Mouse (Mus musculus) limb, embryonic 12.5 days (tissue): Measurements from ENCODE around the gene Olfr1031. TPM values are rescaled to one million over a fixed set of nuclear protein-coding genes. Genes with fewer than 3 reads are reported as not detected.
"Not testable (repeated sequence)": the region's sequence is repeated elsewhere in the genome, so short reads cannot be mapped to it uniquely, and the experiment has no call there.

Experiments used
- ATAC-seq: fragments of 200-750 bp; cut with Nextera tagmentation; 2 replicates; pipeline ENCODE4 v1.8.0; 2017; ENCODE audit warnings: low read depth, moderate TSS enrichment; ENCODE audit not compliant: insufficient number of reproducible peaks, insufficient read depth, low FRiP score, low TSS enrichment
- H3K27ac ChIP-seq: fragments of 300-500 bp; sonication (generic); 2 replicates; pipeline ENCODE4 v1.5.1; 2016; ENCODE audit warnings: mild to moderate bottlenecking, moderate library complexity
- H3K27me3 ChIP-seq: fragments of 300-500 bp; sonication (generic); 2 replicates; pipeline ENCODE4 v1.6.1; 2016; ENCODE audit warnings: mild to moderate bottlenecking, moderate library complexity
- H3K36me3 ChIP-seq: fragments of 300-500 bp; sonication (generic); 2 replicates; pipeline ENCODE4 v1.6.1; 2016; ENCODE audit warnings: mild to moderate bottlenecking, moderate library complexity
- H3K4me1 ChIP-seq: fragments of 300-500 bp; sonication (generic); replicated peaks from 2 replicates; pipeline ENCODE4 v1.6.1; 2016
- H3K4me2 ChIP-seq: fragments of 300-500 bp; sonication (generic); 2 replicates; pipeline ENCODE4 v1.6.1; 2016; ENCODE audit warnings: mild to moderate bottlenecking, moderate library complexity
- H3K4me3 ChIP-seq: fragments of 300-500 bp; sonication (generic); replicated peaks from 2 replicates; pipeline ENCODE4 v1.5.1; 2016; ENCODE audit warnings: mild to moderate bottlenecking
- H3K9ac ChIP-seq: fragments of 300-500 bp; sonication (generic); replicated peaks from 2 replicates; pipeline ENCODE4 v1.6.1; 2016; ENCODE audit warnings: mild to moderate bottlenecking, moderate library complexity
- H3K9me3 ChIP-seq: fragments of 300-500 bp; sonication (generic); 2 replicates; pipeline ENCODE4 v1.6.1; 2016; ENCODE audit warnings: mild to moderate bottlenecking, moderate library complexity
- WGBS: fragments of 180-500 bp; shearing (Covaris S2); methylation state at CpG from one replicate; pipeline ENCODE4 v1.1.7; 2016; 5-methylcytosine and 5-hydroxymethylcytosine counted together
- polyA plus RNA-seq: library from polyadenylated mRNA; unstranded; fragments of >200 nt; fragmentation: Nextera tagmentation; extraction: Ambion mirVana; gene quantifications from 2 replicates; pipeline ENCODE4 v1.2.1, GENCODE M21; 2016

Gene Olfr1031
- not detected in 2 replicates for polyA plus RNA-seq

DNA sequence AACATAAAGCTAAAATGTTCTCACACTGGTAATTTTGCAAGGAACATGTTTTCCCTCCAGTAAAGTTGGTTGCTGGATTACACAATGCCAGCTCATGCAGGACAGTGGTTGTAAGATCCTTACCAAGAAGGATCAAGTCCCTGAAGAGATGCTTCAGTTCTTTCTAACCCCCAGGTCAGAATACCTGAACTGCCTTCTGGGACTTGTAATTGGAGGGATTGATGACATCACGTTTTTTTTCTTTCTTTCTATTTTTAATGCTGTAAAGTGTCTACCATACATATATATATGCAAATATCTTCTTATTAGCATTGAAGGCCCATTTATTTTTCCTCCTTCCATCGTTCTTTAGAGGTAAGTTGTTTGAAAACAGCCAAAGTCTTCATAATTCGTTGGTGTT lies at the start of gene Olfr1031:
Gene Olfr1031 (plus strand): TSS at position 301 of the 400 bp plus-strand sequence.
- Histone ChIP-seq H3K4me2 (no peak within 1 kb of the TSS), H3K9me3 (no peaks in the 10 kb centered on the region), H3K27me3 (no peaks in the 10 kb centered on the region), H3K36me3 (no peaks in the 10 kb centered on the region), H3K27ac (no peak within 1 kb of the TSS), H3K4me3 (no peak within 1 kb of the TSS), H3K4me1 (no peaks in the 10 kb centered on the region), H3K9ac (no peak within 1 kb of the TSS)
- no peak for ATAC-seq
- 58% methylated on average over 3 of the region's 3 CpGs for WGBS

DNA sequence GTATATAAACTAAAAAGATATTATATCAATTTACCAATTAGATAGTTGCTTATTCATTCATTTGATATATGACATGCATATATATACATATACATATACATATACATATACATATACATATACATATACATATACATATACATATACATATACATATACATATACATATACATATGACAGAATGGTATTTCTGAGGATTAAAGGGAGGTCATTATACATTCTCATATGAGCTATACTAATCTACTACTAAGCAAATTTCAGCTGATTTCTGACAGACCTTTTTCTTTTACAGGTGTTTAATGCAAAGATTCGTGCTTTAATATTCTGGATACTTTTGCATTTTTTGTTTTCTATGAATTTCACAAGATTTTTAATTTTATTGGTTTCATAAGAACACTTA lies 40.0 kb upstream of the Olfr1031 start, which contains the start of gene Olfr1028:
Gene Olfr1028 (plus strand): TSS at position 301 of the 400 bp plus-strand sequence.
- Histone ChIP-seq H3K9me3 (no peaks in the 10 kb centered on the region), H3K27ac (no peak within 1 kb of the TSS), H3K36me3 (no peaks in the 10 kb centered on the region), H3K4me2 (no peak within 1 kb of the TSS), H3K9ac (no peak within 1 kb of the TSS), H3K4me3 (no peak within 1 kb of the TSS), H3K27me3 (no peaks in the 10 kb centered on the region), H3K4me1 (no peaks in the 10 kb centered on the region)
- WGBS: 76% methylated on average over 1 of the region's 1 CpGs
- no peak for ATAC-seq

DNA sequence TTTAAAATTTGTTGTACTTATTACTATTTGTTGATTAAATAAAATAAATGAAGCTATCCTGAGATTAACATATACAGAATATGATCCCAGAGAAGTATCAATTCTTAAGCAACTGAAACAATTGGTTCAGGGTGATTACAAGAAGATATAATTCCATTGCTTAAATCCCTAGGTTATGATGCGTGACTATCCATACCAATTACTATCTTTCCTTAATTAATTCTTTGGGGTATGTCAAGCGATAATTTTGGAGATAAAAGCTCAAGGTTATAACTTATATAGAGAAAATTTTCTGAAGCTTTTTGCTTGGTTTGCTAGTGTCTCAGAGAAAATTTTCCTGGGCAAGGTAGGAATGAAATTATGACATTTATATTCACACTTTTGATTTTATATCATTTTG lies 16.5 kb upstream of the Olfr1031 start, which contains the start of gene Olfr1029:
Gene Olfr1029 (plus strand): TSS at position 301 of the 400 bp plus-strand sequence.
- WGBS: 82% methylated on average over 2 of the region's 2 CpGs
- Histone ChIP-seq H3K9ac (no peak within 1 kb of the TSS), H3K4me3 (no peak within 1 kb of the TSS), H3K9me3 (no peaks in the 10 kb centered on the region), H3K36me3 (no peaks in the 10 kb centered on the region), H3K27ac (no peak within 1 kb of the TSS), H3K4me1 (no peaks in the 10 kb centered on the region), H3K27me3 (no peaks in the 10 kb centered on the region), H3K4me2 (no peak within 1 kb of the TSS)
- no peak for ATAC-seq

DNA sequence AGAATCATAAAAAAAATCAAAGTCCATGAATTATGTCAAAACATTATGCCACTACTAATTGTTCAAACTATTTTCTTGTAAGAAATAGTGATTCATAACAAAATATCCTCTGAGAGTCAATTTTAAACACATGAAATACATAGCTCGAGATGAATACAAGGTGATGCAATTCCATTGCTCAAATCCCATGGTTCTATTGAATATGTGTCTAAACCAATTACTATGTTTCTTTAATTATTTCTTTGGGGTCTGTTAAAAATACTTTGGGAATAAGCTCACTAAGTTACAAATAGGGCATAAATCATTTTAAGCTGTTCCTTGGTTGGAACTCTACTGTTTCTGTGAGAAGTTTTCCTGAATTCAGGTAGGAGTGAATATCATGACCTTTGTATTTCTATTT lies 11.1 kb upstream of the Olfr1031 start, which contains the start of gene Olfr1030:
Gene Olfr1030 (plus strand): TSS at position 301 of the 400 bp plus-strand sequence.
- WGBS: 65% methylated on average over 1 of the region's 1 CpGs
- no peak within 1 kb of the TSS for H3K4me3 ChIP-seq
- no peak within 1 kb of the TSS for H3K4me2 ChIP-seq
- no peaks in the 10 kb centered on the region for H3K4me1 ChIP-seq
- no peak for ATAC-seq
- H3K27ac ChIP-seq: no peak within 1 kb of the TSS
- no peaks in the 10 kb centered on the region for H3K36me3 ChIP-seq
- no peak within 1 kb of the TSS for H3K9ac ChIP-seq
- H3K9me3 ChIP-seq: no peaks in the 10 kb centered on the region
- H3K27me3 ChIP-seq: no peaks in the 10 kb centered on the region

DNA sequence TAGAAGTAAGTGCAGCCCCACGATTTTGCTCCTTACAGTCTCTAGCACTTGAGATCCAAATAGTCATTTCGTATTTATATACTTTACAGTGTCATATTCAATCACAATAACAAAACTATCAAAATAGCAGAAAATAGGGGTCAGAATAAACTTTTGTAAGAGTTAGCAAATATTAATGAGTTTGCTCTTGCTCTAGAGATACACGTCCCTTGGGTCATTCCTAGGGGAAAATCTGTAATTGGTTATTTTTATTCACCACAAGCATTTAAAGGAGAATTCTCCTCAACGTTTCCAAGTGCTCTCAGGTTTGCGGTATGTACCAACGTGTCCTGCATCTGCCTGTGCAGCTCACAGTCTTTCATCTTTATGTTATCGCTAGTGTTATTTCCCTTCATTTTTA lies 15.1 kb downstream of the Olfr1031 start, which contains the start of gene Olfr1032:
Gene Olfr1032 (plus strand): TSS at position 301 of the 400 bp plus-strand sequence.
- Histone ChIP-seq H3K4me3 (no peak within 1 kb of the TSS), H3K4me2 (no peak within 1 kb of the TSS), H3K27me3 (no peaks in the 10 kb centered on the region), H3K9me3 (no peaks in the 10 kb centered on the region), H3K27ac (no peak within 1 kb of the TSS), H3K36me3 (no peaks in the 10 kb centered on the region), H3K9ac (no peak within 1 kb of the TSS), H3K4me1 (no peaks in the 10 kb centered on the region)
- 87% methylated on average over 7 of the region's 7 CpGs for WGBS
- no peak for ATAC-seq

DNA sequence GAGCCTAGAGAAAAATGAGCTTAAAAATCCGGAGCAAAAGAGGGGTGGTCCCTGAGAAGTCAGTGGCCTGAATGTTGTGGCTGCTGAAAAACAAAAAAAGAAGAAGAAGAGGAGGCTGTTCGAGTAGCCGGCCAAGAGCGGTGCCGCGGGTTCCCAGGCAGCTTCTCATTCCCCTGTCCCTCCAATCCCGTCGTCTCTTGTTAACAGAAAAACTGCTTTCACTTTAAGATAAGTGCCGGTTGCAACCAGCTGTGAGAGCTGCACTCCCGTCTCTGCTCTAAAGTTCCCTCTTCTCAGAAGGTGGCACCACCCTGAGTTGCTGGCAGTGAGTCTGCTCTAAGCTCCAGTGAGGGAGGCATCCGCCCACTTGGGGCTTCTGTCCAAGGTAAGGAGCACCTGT lies 30.3 kb downstream of the Olfr1031 start, which contains the start of gene Olfr1033:
Gene Olfr1033 (plus strand): TSS at position 228 of the 400 bp plus-strand sequence.
- not testable (repeated sequence) for H3K27ac ChIP-seq, H3K36me3 ChIP-seq, H3K9me3 ChIP-seq, ATAC-seq, H3K4me1 ChIP-seq, H3K27me3 ChIP-seq, H3K9ac ChIP-seq
- Histone ChIP-seq H3K4me2 (peak within 1 kb of the TSS; percentile 54), H3K4me3 (peak within 1 kb of the TSS; percentile 37)
- 6% methylated on average over 11 of the region's 11 CpGs for WGBS

DNA sequence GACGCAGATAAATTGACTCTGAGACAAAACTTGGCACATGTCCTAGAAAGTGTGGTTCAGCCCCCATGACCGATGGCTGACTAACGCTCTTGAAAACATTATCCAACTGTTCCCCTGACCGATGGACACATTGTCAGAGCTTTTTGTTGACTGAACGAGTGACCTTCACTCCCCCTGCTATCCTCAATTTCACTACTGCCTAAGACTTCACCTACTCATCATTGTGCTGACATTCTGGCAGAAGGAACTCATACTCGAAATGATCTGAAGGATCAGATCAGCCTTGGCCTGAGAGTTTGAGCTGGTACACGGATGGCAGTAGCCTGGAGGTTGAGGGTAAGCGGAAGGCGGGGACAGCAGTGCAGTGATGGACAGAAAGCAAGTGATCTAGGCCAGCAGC lies 31.4 kb downstream of the Olfr1031 start:
- not testable (repeated sequence) for H3K36me3 ChIP-seq, H3K9ac ChIP-seq, H3K4me2 ChIP-seq, H3K27me3 ChIP-seq, H3K27ac ChIP-seq, H3K4me3 ChIP-seq, H3K9me3 ChIP-seq, ATAC-seq, H3K4me1 ChIP-seq
- 86% methylated on average over 4 of the region's 9 CpGs for WGBS

Other genes starting within 250 kb of the Olfr1031 start
- gene Olfr1012, start 227.5 kb upstream of the Olfr1031 start, polyA plus RNA-seq: not detected in 2 replicates
- gene Olfr1013, start 223.2 kb upstream of the Olfr1031 start, polyA plus RNA-seq: not detected in 2 replicates
- gene Olfr1014, start 217.6 kb upstream of the Olfr1031 start, polyA plus RNA-seq: not detected in 2 replicates
- gene Olfr1015, start 208.3 kb upstream of the Olfr1031 start, polyA plus RNA-seq: not detected in 2 replicates
- gene Olfr1016, start 187.8 kb upstream of the Olfr1031 start, polyA plus RNA-seq: not detected in 2 replicates
- not detected in 2 replicates for gene Olfr1018, start 171.8 kb upstream of the Olfr1031 start, polyA plus RNA-seq
- not detected in 2 replicates for gene Olfr1019, start 144.8 kb upstream of the Olfr1031 start, polyA plus RNA-seq
- not detected in 2 replicates for gene Olfr1020, start 143.3 kb upstream of the Olfr1031 start, polyA plus RNA-seq
- gene Olfr1022, start 121.7 kb upstream of the Olfr1031 start, polyA plus RNA-seq: not detected in 2 replicates
- gene Olfr1023, start 104.7 kb upstream of the Olfr1031 start, polyA plus RNA-seq: not detected in 2 replicates
- gene Olfr1024, start 85.3 kb upstream of the Olfr1031 start, polyA plus RNA-seq: not detected in 2 replicates
- not detected in 2 replicates for gene Olfr1025-ps1, start 75.1 kb upstream of the Olfr1031 start, polyA plus RNA-seq
- not detected in 2 replicates for gene Olfr1026, start 68.7 kb upstream of the Olfr1031 start, polyA plus RNA-seq
- not detected in 2 replicates for gene Olfr1028, start 39.9 kb upstream of the Olfr1031 start, polyA plus RNA-seq
- gene Olfr1029, start 16.4 kb upstream of the Olfr1031 start, polyA plus RNA-seq: not detected in 2 replicates
- gene Olfr1030, start 11.0 kb upstream of the Olfr1031 start, polyA plus RNA-seq: not detected in 2 replicates
- not detected in 2 replicates for gene Olfr1032, start 15.2 kb downstream of the Olfr1031 start, polyA plus RNA-seq
- gene Olfr1033, start 30.3 kb downstream of the Olfr1031 start, polyA plus RNA-seq: not detected in 2 replicates
- 0.04 TPM in 1 of 2 replicates, not detected in the other for gene Olfr1034, start 55.6 kb downstream of the Olfr1031 start, polyA plus RNA-seq
- not detected in 2 replicates for gene Olfr1036, start 83.7 kb downstream of the Olfr1031 start, polyA plus RNA-seq
- gene Olfr1037, start 97.1 kb downstream of the Olfr1031 start, polyA plus RNA-seq: not detected in 2 replicates
- not detected in 2 replicates for gene Olfr1039, start 145.6 kb downstream of the Olfr1031 start, polyA plus RNA-seq
- not detected in 2 replicates for gene Olfr1040, start 156.4 kb downstream of the Olfr1031 start, polyA plus RNA-seq
- not detected in 2 replicates for gene Olfr1042, start 171.5 kb downstream of the Olfr1031 start, polyA plus RNA-seq
- not detected in 2 replicates for gene Olfr1043, start 177.2 kb downstream of the Olfr1031 start, polyA plus RNA-seq
- gene Olfr1044, start 187.5 kb downstream of the Olfr1031 start, polyA plus RNA-seq: not detected in 2 replicates
- not detected in 2 replicates for gene Olfr52, start 195.4 kb downstream of the Olfr1031 start, polyA plus RNA-seq
- not detected in 2 replicates for gene Olfr1045, start 212.7 kb downstream of the Olfr1031 start, polyA plus RNA-seq
- not detected in 2 replicates for gene Olfr1046, start 229.0 kb downstream of the Olfr1031 start, polyA plus RNA-seq
- not detected in 2 replicates for gene Olfr1047, start 241.1 kb downstream of the Olfr1031 start, polyA plus RNA-seq
- gene Olfr1048, start 250.0 kb downstream of the Olfr1031 start, polyA plus RNA-seq: not detected in 2 replicates